Mouse (Mus musculus) heart, adult 2 months (tissue): ENCODE results near the gene Atp1a1. TPM values are rescaled to one million over a fixed set of nuclear protein-coding genes. Genes with fewer than 3 reads are reported as not detected.

Experiments
- DNase-seq, 2 experiments: peaks; one replicate each; pipeline ENCODE4 v3.0.0; 2021
- H3K27ac ChIP-seq: fragments of 200-600 bp; 2 replicates; pipeline ENCODE4 v1.8.1; 2022
- H3K27me3 ChIP-seq: fragments of 200-500 bp; 2 replicates; pipeline ENCODE4 v1.6.1; 2012; ENCODE audit warnings: mild to moderate bottlenecking, low read length, inconsistent platforms, mixed read lengths; ENCODE audit not compliant: control insufficient read depth, insufficient read depth
- H3K36me3 ChIP-seq: fragments of 200-500 bp; 2 replicates; pipeline ENCODE4 v1.6.1; 2012; ENCODE audit warnings: low read length, inconsistent platforms; ENCODE audit not compliant: control insufficient read depth, insufficient read depth
- H3K4me1 ChIP-seq: fragments of 200-500 bp; 2 replicates; pipeline ENCODE4 v1.6.1; 2011; ENCODE audit warnings: low read length; ENCODE audit not compliant: control insufficient read depth, insufficient read depth
- H3K4me3 ChIP-seq: fragments of 200-600 bp; 2 replicates; pipeline ENCODE4 v1.8.1; 2022
- H3K79me2 ChIP-seq: fragments of 200-500 bp; replicated peaks from 2 replicates; pipeline ENCODE4 v1.6.1; 2012; ENCODE audit warnings: mild to moderate bottlenecking, inconsistent platforms, low read length, moderate library complexity, mixed read lengths; ENCODE audit not compliant: control insufficient read depth, insufficient read depth
- H3K9ac ChIP-seq: fragments of 200-500 bp; 2 replicates; pipeline ENCODE4 v1.6.1; 2012; ENCODE audit warnings: low read depth, mild to moderate bottlenecking, control low read depth, inconsistent platforms, low read length, mixed read lengths
- CTCF ChIP-seq: fragments of 200-600 bp; IDR thresholded peaks from 2 replicates; pipeline ENCODE4 v1.8.1; 2022; ENCODE audit warnings: antibody characterized with exemption, mild to moderate bottlenecking, moderate library complexity
- EP300 ChIP-seq: fragments of 200-500 bp; IDR thresholded peaks from 2 replicates; pipeline ENCODE4 v1.6.1; 2011; ENCODE audit warnings: low read depth, low read length, control low read depth; ENCODE audit not compliant: insufficient read depth
- POLR2A ChIP-seq: fragments of 200-500 bp; IDR thresholded peaks from 2 replicates; pipeline ENCODE4 v1.6.1; 2011; ENCODE audit warnings: mild to moderate bottlenecking, low read depth, low read length, control low read depth; ENCODE audit not compliant: insufficient read depth
- WGBS: fragments of 180-500 bp; shearing (Covaris S2); methylation state at CpG from one replicate; pipeline ENCODE4 v1.1.7; 2018; 5-methylcytosine and 5-hydroxymethylcytosine counted together
- intact Hi-C: fragments of 180-260 bp; cut with DNase I; formaldehyde crosslinking; loops from one replicate; pipeline ENCODE4 v1.15.1; 2025
- polyA plus RNA-seq: library from polyadenylated mRNA; depleted of rRNA; stranded (reverse); fragments of >200 nt; gene quantifications from 2 replicates; pipeline ENCODE4 v1.2.3, GENCODE M21; 2012
- total RNA-seq, 2 experiments: library from RNA; stranded (reverse); gene quantifications; 2 replicates each; pipeline ENCODE4 v1.2.3; 2021

Atp1a1 gene
- total and polyA plus RNA-seq, 3 experiments = 523 to 832 (median 800) TPM

GRCm38 (mm10) chr3:101609302-101609701, 4.8 kb upstream of the Atp1a1 start:
- Histone ChIP-seq H3K27me3 (no peaks in the 10 kb centered on the region), H3K27ac (no peak overlapping the region), H3K4me3 (no peak overlapping the region), H3K9ac (no peak overlapping the region), H3K79me2 (no peaks in the 10 kb centered on the region), H3K36me3 (no peaks in the 10 kb centered on the region), H3K4me1 (no peaks in the 10 kb centered on the region)
- no peak for TF ChIP-seq EP300
- TF ChIP-seq CTCF = no peak
- TF ChIP-seq POLR2A = no peak
- intact Hi-C loops = loop anchor here (5.0 kb wide), 1 partner anchor 88 kb away; no protein-coding TSS in a partner anchor
- DNase-seq = no peak
- 87% methylated on average over 5 of the region's 5 CpGs for WGBS

- H3K4me3 ChIP-seq = no peak overlapping the region
- 83% methylated on average over 7 of the region's 7 CpGs for WGBS
- DNase-seq = peak in 1 of 2 experiments; percentile 25
- H3K27ac ChIP-seq = no peak overlapping the region
- peaks cover 9% of the 10 kb centered on the region; the same call in 1 of the 2 replicates for H3K36me3 ChIP-seq
- TF ChIP-seq POLR2A = no peak
- no peak for TF ChIP-seq EP300
- H3K27me3 ChIP-seq = no peaks in the 10 kb centered on the region
- H3K79me2 ChIP-seq = no peaks in the 10 kb centered on the region
- H3K4me1 ChIP-seq = peaks cover 2% of the 10 kb centered on the region; the same call in 1 of the 2 replicates
- intact Hi-C loops = loop anchor here (5.0 kb wide), 1 partner anchor 90 kb away; no protein-coding TSS in a partner anchor
- no peak overlapping the region for H3K9ac ChIP-seq
Observed at GRCm38 (mm10) chr3:101606861-101607455, 2.5 kb upstream of the Atp1a1 start.

DNA sequence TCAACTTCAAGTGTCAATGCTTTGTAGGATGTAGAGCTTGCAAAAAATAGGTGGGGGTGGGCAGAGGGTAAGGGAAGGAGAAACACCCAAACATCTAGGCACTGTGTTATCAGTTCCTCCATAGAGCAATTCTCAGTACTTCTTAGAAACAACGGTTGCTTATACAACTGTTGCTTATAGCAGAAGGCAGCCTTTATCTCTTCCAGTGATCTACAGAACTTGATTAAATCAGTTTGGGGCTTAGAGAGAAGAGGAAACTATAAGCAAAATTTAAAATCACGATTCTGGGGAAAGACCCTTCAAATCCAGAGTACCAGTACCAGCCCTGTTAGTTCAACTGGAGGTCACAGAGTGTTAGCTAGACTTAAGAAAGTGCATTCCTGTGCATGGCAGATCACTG, 1.2 kb upstream of the Atp1a1 start:
- 0 out of 2 replicates have a peak, but pooled peaks cover 2% of the 10 kb centered on the region for H3K79me2 ChIP-seq
- peaks cover 16% of the 10 kb centered on the region for H3K36me3 ChIP-seq
- WGBS = 55% methylated on average over 2 of the region's 2 CpGs
- H3K4me3 ChIP-seq = no peak overlapping the region
- no peak overlapping the region for H3K27ac ChIP-seq
- no peaks in the 10 kb centered on the region for H3K27me3 ChIP-seq
- no peak overlapping the region for H3K9ac ChIP-seq
- DNase-seq = no peak
- TF ChIP-seq EP300 = no peak
- no peak for TF ChIP-seq POLR2A
- no peak for TF ChIP-seq CTCF
- H3K4me1 ChIP-seq = peaks cover 5% of the 10 kb centered on the region
- intact Hi-C loops = loop anchor here (2.0 to 5.0 kb wide), 2 partner anchors 92 to 99 kb away; no protein-coding TSS in a partner anchor

GRCm38 (mm10) chr3:101605291-101605690, 807 bp upstream of the Atp1a1 start:
- DNase-seq = no peak
- Histone ChIP-seq H3K27me3 (no peaks in the 10 kb centered on the region), H3K27ac (no peak overlapping the region), H3K9ac (no peak overlapping the region), H3K36me3 (peaks cover 19% of the 10 kb centered on the region), H3K4me1 (peaks cover 5% of the 10 kb centered on the region), H3K4me3 (peak overlapping the region; percentile 93; the same call in 1 of the 2 replicates), H3K79me2 (0 out of 2 replicates have a peak, but pooled peaks cover 2% of the 10 kb centered on the region)
- 39% methylated on average over 5 of the region's 5 CpGs for WGBS
- intact Hi-C loops = loop anchor here (2.0 to 5.0 kb wide), 2 partner anchors 92 to 98 kb away; no protein-coding TSS in a partner anchor
- TF ChIP-seq EP300 (no peak), POLR2A (no peak)

DNA sequence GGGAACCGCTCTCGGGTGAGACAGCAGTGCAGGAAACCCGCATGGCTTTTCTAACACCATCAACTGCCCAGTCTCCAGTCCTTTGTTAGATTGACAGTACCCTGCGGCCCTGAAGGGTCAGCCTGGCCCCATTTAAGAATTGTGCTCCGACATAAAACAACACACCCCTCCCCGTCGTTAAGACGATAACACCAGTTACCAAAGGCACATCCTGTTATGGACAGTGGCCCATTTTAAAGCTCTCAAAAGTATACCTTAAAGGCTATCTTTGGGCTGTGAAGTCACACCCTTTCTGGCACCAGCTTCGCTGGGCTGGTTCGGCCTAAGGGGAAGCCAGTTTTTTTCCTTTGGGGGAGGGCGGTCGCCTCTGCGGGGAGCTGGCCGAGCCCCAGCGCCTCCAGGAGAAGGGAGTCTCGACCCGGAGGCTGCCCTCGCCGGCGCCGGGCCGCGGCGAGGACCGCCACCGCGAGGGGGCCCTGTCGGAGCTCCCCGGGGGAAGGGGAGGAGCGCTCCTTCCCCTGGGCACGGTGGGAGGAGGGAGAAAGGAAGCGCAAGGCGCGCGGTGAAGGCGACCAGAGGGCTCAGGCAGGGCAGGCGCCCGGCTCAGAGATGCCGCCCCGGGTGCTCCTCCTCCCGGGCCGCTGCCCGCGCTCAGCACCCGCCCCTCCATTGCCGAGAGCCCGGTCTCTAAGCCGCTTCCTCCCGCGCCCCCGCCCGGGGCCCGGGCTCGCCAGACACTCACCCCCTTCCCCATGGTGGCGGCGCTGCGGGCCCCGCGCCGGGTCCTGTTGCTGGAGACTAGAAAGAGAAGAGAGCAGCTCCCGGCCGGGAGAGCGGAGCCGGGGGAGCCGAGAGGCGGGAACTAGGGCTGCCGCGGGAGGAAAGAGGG, 579 bp downstream of the Atp1a1 start:
- DNase-seq = peak; percentile 90 to 91
- H3K27ac ChIP-seq = peak overlapping the region; percentile 99
- no peaks in the 10 kb centered on the region for H3K27me3 ChIP-seq
- peaks cover 29% of the 10 kb centered on the region for H3K36me3 ChIP-seq
- intact Hi-C loops = loop anchor here (2.0 to 5.0 kb wide), 4 partner anchors 97 to 917 kb away; partner anchors contain the start of genes Man1a2 and Slc22a15
- H3K79me2 ChIP-seq = peaks cover 6% of the 10 kb centered on the region; the same call in 1 of the 2 replicates
- peak overlapping the region; percentile 93 for H3K4me3 ChIP-seq
- WGBS = under 1% methylated on average over 56 of the region's 68 CpGs
- H3K9ac ChIP-seq = peak overlapping the region; percentile 79
- peaks cover 12% of the 10 kb centered on the region for H3K4me1 ChIP-seq
- TF ChIP-seq CTCF (peak; percentile 73), POLR2A (peak; percentile 42), EP300 (no peak)

GRCm38 (mm10) chr3:101603194-101603593, 1.3 kb downstream of the Atp1a1 start:
- peak overlapping the region; percentile 79 for H3K9ac ChIP-seq
- H3K4me3 ChIP-seq = peak overlapping the region; percentile 93
- H3K36me3 ChIP-seq = peaks cover 34% of the 10 kb centered on the region
- TF ChIP-seq CTCF = no peak
- TF ChIP-seq POLR2A = no peak
- TF ChIP-seq EP300 = no peak
- H3K27me3 ChIP-seq = no peaks in the 10 kb centered on the region
- H3K79me2 ChIP-seq = peaks cover 6% of the 10 kb centered on the region; the same call in 1 of the 2 replicates
- H3K4me1 ChIP-seq = peaks cover 15% of the 10 kb centered on the region
- peak in 1 of 2 experiments; percentile 9 for DNase-seq
- intact Hi-C loops = loop anchor here (5.0 kb wide), 3 partner anchors 104 to 916 kb away; partner anchors contain the start of genes Man1a2 and Slc22a15
- H3K27ac ChIP-seq = peak overlapping the region; percentile 99
- 22% methylated on average over 7 of the region's 7 CpGs for WGBS
